Mouse (Mus musculus) brain, adult 10 weeks (tissue): ENCODE measurements around the gene Dusp10. TPM values are rescaled to one million over a fixed set of nuclear protein-coding genes. Genes with fewer than 3 reads are reported as not detected.

Experiments used
- polyA plus RNA-seq: library from polyadenylated mRNA; stranded (reverse); fragments of 350-450 nt; fragmentation: Illumina TruSeq; extraction: RNeasy Lipid Tissue Mini Kit (QIAGEN cat#74804); gene quantifications from one replicate; pipeline ENCODE4 v1.2.3, GENCODE M21; 2015; ENCODE audit warnings: low read depth, low replicate concordance

Gene Dusp10
- polyA plus RNA-seq: 6.3 TPM

DNA sequence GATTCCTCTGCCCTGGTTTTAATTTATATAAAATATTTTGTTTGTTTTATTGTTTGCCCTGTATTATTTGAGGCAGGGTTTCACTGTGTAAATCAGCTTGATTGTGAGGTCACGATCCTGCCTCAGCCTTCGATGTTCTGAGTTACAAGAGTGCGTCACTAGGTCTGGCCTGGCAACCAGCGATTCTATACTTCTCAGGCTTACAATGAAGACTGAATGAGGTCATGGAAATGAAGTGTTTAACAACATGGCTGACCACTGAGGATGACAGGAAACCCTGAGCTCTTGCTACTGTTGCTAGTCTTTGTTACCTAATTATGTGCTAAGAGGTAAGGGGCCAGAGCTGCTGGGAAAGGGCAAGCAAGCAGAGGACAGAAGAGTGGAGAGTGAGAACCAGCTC lies at the start of gene Dusp10:
Dusp10 (plus strand) TSS at position 197 of the 400 bp plus-strand sequence.

GRCm38 (mm10) chr1:184034011-184034557 lies 21.0 kb downstream of the Dusp10 start, which contains the start of gene 1700056E22Rik:
TSS of gene 1700056E22Rik (minus strand) at chr1:184034301.

Other genes starting within 250 kb of the Dusp10 start
- gene 1700056E22Rik, start 21.0 kb downstream of the Dusp10 start, polyA plus RNA-seq: not detected